Mouse (Mus musculus) macrophage (primary cell): Measurements from ENCODE around the gene Atxn3. TPM values are rescaled to one million over a fixed set of nuclear protein-coding genes. Genes with fewer than 3 reads are reported as not detected.
"Not testable (repeated sequence)": the region's sequence is repeated elsewhere in the genome, so short reads cannot be mapped to it uniquely, and the experiment has no call there.

Experiments
- H3K27ac ChIP-seq: fragments of 350-480 bp; formaldehyde crosslinking; 2 replicates; pipeline ENCODE4 v1.9.0; 2021
- H3K36me3 ChIP-seq: fragments of 350-480 bp; formaldehyde crosslinking; 2 replicates; pipeline ENCODE4 v1.9.0; 2021; ENCODE audit errors: inconsistent target
- H3K4me3 ChIP-seq: fragments of 350-480 bp; formaldehyde crosslinking; 2 replicates; pipeline ENCODE4 v1.9.0; 2021; ENCODE audit errors: inconsistent target
- H3K79me2 ChIP-seq: fragments of 350-480 bp; formaldehyde crosslinking; 2 replicates; pipeline ENCODE4 v1.9.0; 2021; ENCODE audit errors: inconsistent target
- WGBS: methylation state at CpG from one replicate; pipeline ENCODE4 v1.1.7; 2026; ENCODE audit warnings: inconsistent platforms; ENCODE audit not compliant: missing documents; 5-methylcytosine and 5-hydroxymethylcytosine counted together
- polyA plus RNA-seq: library from polyadenylated mRNA; stranded (reverse); fragments of 250-400 nt; gene quantifications from 3 replicates; pipeline ENCODE4 v1.2.4, GENCODE M21; 2018; ENCODE audit warnings: inconsistent platforms

The Atxn3 gene
- polyA plus RNA-seq, 1 experiment from 2014 or later = 22.9 TPM

GRCm38 (mm10) chr12:101975601-101976571 lies 17.8 kb upstream of the Atxn3 start, which contains the start of gene Cpsf2:
TSS of gene Cpsf2 (plus strand) at chr12:101975988.
- no peaks in the 10 kb centered on the region for H3K36me3 ChIP-seq
- peaks cover 91% of the 10 kb centered on the region for H3K79me2 ChIP-seq
- H3K4me3 ChIP-seq = peak within 1 kb of the TSS; percentile 89
- WGBS = under 1% methylated on average over 67 of the region's 77 CpGs
- peak within 1 kb of the TSS; percentile 90 for H3K27ac ChIP-seq

GRCm38 (mm10) chr12:101975167-101975600 lies 17.1 kb upstream of the Atxn3 start:
- Histone ChIP-seq H3K4me3 (peak overlapping the region; percentile 89), H3K79me2 (peaks cover 91% of the 10 kb centered on the region), H3K36me3 (no peaks in the 10 kb centered on the region), H3K27ac (peak overlapping the region; percentile 90)
- under 1% methylated on average over 23 of the region's 23 CpGs for WGBS

GRCm38 (mm10) chr12:101974571-101974970 lies 16.5 kb upstream of the Atxn3 start:
- no CpG with 5 or more reads among the region's 1 CpGs for WGBS
- Histone ChIP-seq H3K27ac (peak overlapping the region; percentile 90), H3K4me3 (peak overlapping the region; percentile 89), H3K79me2 (peaks cover 91% of the 10 kb centered on the region), H3K36me3 (peaks cover 4% of the 10 kb centered on the region)

GRCm38 (mm10) chr12:101972230-101972629 lies 14.2 kb upstream of the Atxn3 start:
- peaks cover 72% of the 10 kb centered on the region for H3K79me2 ChIP-seq
- H3K36me3 ChIP-seq = peaks cover 22% of the 10 kb centered on the region
- H3K4me3 ChIP-seq = no peak overlapping the region
- 90% methylated on average over 2 of the region's 3 CpGs for WGBS
- H3K27ac ChIP-seq = no peak overlapping the region

- H3K4me3 ChIP-seq = no peak overlapping the region
- H3K79me2 ChIP-seq = peaks cover 64% of the 10 kb centered on the region
- H3K27ac ChIP-seq = no peak overlapping the region
- H3K36me3 ChIP-seq = peaks cover 27% of the 10 kb centered on the region
- WGBS = 82% methylated on average over 2 of the region's 2 CpGs
These were observed 13.3 kb upstream of the Atxn3 start for GRCm38 (mm10) chr12:101971311-101971710.

GRCm38 (mm10) chr12:101958960-101959780 lies 1.1 kb upstream of the Atxn3 start:
- not testable (repeated sequence) for H3K36me3 ChIP-seq
- H3K79me2 ChIP-seq = peaks cover 36% of the 10 kb centered on the region
- H3K27ac ChIP-seq = peak overlapping the region; percentile 77
- peak overlapping the region; percentile 26; the same call in 1 of the 2 replicates for H3K4me3 ChIP-seq
- WGBS = 71% methylated on average over 5 of the region's 5 CpGs

GRCm38 (mm10) chr12:101958556-101958955 lies 510 bp upstream of the Atxn3 start:
- H3K4me3 ChIP-seq = peak overlapping the region; percentile 26
- no peaks in the 10 kb centered on the region for H3K36me3 ChIP-seq
- peak overlapping the region; percentile 77 for H3K27ac ChIP-seq
- peaks cover 42% of the 10 kb centered on the region for H3K79me2 ChIP-seq
- whole genome bisulfite sequencing = 2% methylated on average over 8 of the region's 9 CpGs

- H3K27ac ChIP-seq = peak overlapping the region; percentile 62
- H3K4me3 ChIP-seq = peak overlapping the region; percentile 96
- WGBS = 5% methylated on average over 26 of the region's 26 CpGs
These were observed 736 bp downstream of the Atxn3 start for GRCm38 (mm10) chr12:101957079-101957941.

GRCm38 (mm10) chr12:101955821-101956220 lies 2.2 kb downstream of the Atxn3 start:
- H3K4me3 ChIP-seq = not testable (repeated sequence)

More at GRCm38 (mm10) chr12:101957079-101957941, 736 bp downstream of the Atxn3 start:
- H3K36me3 ChIP-seq = no peaks in the 10 kb centered on the region
- peaks cover 55% of the 10 kb centered on the region for H3K79me2 ChIP-seq

GRCm38 (mm10) chr12:101948801-101949200 lies 9.2 kb downstream of the Atxn3 start:
- WGBS = 72% methylated on average over 4 of the region's 4 CpGs
- Histone ChIP-seq H3K4me3 (no peak overlapping the region), H3K36me3 (peaks cover 42% of the 10 kb centered on the region), H3K27ac (no peak overlapping the region), H3K79me2 (peaks cover 82% of the 10 kb centered on the region)

More at GRCm38 (mm10) chr12:101955821-101956220, 2.2 kb downstream of the Atxn3 start:
- not testable (repeated sequence) for H3K36me3 ChIP-seq, H3K27ac ChIP-seq
- H3K79me2 ChIP-seq = peaks cover 70% of the 10 kb centered on the region
- WGBS = 90% methylated on average over 8 of the region's 8 CpGs

GRCm38 (mm10) chr12:101947986-101948385 lies 10.1 kb downstream of the Atxn3 start:
- WGBS = 92% methylated on average over 8 of the region's 8 CpGs
- Histone ChIP-seq H3K27ac (no peak overlapping the region), H3K36me3 (peaks cover 42% of the 10 kb centered on the region), H3K79me2 (peaks cover 73% of the 10 kb centered on the region), H3K4me3 (no peak overlapping the region)

GRCm38 (mm10) chr12:101937572-101937971 lies 20.5 kb downstream of the Atxn3 start:
- Histone ChIP-seq H3K4me3 (no peak overlapping the region), H3K36me3 (peaks cover 79% of the 10 kb centered on the region), H3K79me2 (no peaks in the 10 kb centered on the region), H3K27ac (no peak overlapping the region)
- 95% methylated on average over 7 of the region's 7 CpGs for WGBS

- H3K27ac ChIP-seq = no peak overlapping the region
- H3K79me2 ChIP-seq = no peaks in the 10 kb centered on the region
- peaks cover 80% of the 10 kb centered on the region for H3K36me3 ChIP-seq
- WGBS = 76% methylated on average over 3 of the region's 3 CpGs
- no peak overlapping the region for H3K4me3 ChIP-seq
These were observed 22.8 kb downstream of the Atxn3 start for GRCm38 (mm10) chr12:101935223-101935622.

- WGBS = 100% methylated on average over 1 of the region's 1 CpGs
- Histone ChIP-seq H3K36me3 (peaks cover 90% of the 10 kb centered on the region), H3K27ac (no peak overlapping the region), H3K79me2 (no peaks in the 10 kb centered on the region), H3K4me3 (no peak overlapping the region)
These were observed 29.6 kb downstream of the Atxn3 start for GRCm38 (mm10) chr12:101928423-101928822.
